Mouse (Mus musculus) E14TG2a.4 (cell line): ENCODE measurements around the gene Efemp1.

Experiments
- H3K27me3 ChIP-seq: 2 replicates; pipeline ENCODE4 v1.6.1; 2014; ENCODE audit warnings: low read length, control low read depth; ENCODE audit not compliant: insufficient read depth
- H3K36me3 ChIP-seq: 2 replicates; pipeline ENCODE4 v1.6.1; 2014; ENCODE audit warnings: low read length, control low read depth; ENCODE audit not compliant: insufficient read depth
- H3K4me1 ChIP-seq: replicated peaks from 2 replicates; pipeline ENCODE4 v1.6.1; 2014; ENCODE audit warnings: low read depth, low read length, control low read depth
- H3K4me3 ChIP-seq: replicated peaks from 2 replicates; pipeline ENCODE4 v1.5.1; 2014; ENCODE audit warnings: mild to moderate bottlenecking, low read length
- H3K9me3 ChIP-seq: 2 replicates; pipeline ENCODE4 v1.6.1; 2014; ENCODE audit warnings: low read length, control low read depth
- CTCF ChIP-seq: conservative IDR thresholded peaks from 2 replicates; pipeline ENCODE4 v1.5.1; 2014; ENCODE audit warnings: low read length
- NANOG ChIP-seq: IDR thresholded peaks from 2 replicates; pipeline ENCODE4 v1.6.1; 2014; ENCODE audit warnings: borderline replicate concordance, low read length, mixed read lengths
- POU5F1 ChIP-seq: IDR thresholded peaks from 2 replicates; pipeline ENCODE4 v1.6.1; 2014; ENCODE audit warnings: low read length, borderline replicate concordance

Gene Efemp1

GRCm38 (mm10) chr11:28961381-28961780 lies 108.4 kb downstream of the Efemp1 start:
- Histone ChIP-seq H3K36me3 (no peaks in the 10 kb centered on the region), H3K9me3 (no peaks in the 10 kb centered on the region), H3K4me3 (no peak overlapping the region), H3K27me3 (no peaks in the 10 kb centered on the region), H3K4me1 (no peaks in the 10 kb centered on the region)
- TF ChIP-seq POU5F1 (no peak), CTCF (no peak), NANOG (no peak)
